Mouse (Mus musculus) limb, embryonic 12.5 days (tissue): ENCODE data around the gene Sh3gl2. TPM values are rescaled to one million over a fixed set of nuclear protein-coding genes. Genes with fewer than 3 reads are reported as not detected.

Experiments used
- ATAC-seq: fragments of 200-750 bp; cut with Nextera tagmentation; 2 replicates; pipeline ENCODE4 v1.8.0; 2017; ENCODE audit warnings: low read depth, moderate TSS enrichment; ENCODE audit not compliant: insufficient number of reproducible peaks, insufficient read depth, low FRiP score, low TSS enrichment
- H3K27ac ChIP-seq: fragments of 300-500 bp; sonication (generic); 2 replicates; pipeline ENCODE4 v1.5.1; 2016; ENCODE audit warnings: mild to moderate bottlenecking, moderate library complexity
- H3K27me3 ChIP-seq: fragments of 300-500 bp; sonication (generic); 2 replicates; pipeline ENCODE4 v1.6.1; 2016; ENCODE audit warnings: mild to moderate bottlenecking, moderate library complexity
- H3K36me3 ChIP-seq: fragments of 300-500 bp; sonication (generic); 2 replicates; pipeline ENCODE4 v1.6.1; 2016; ENCODE audit warnings: mild to moderate bottlenecking, moderate library complexity
- H3K4me1 ChIP-seq: fragments of 300-500 bp; sonication (generic); replicated peaks from 2 replicates; pipeline ENCODE4 v1.6.1; 2016
- H3K4me2 ChIP-seq: fragments of 300-500 bp; sonication (generic); 2 replicates; pipeline ENCODE4 v1.6.1; 2016; ENCODE audit warnings: mild to moderate bottlenecking, moderate library complexity
- H3K4me3 ChIP-seq: fragments of 300-500 bp; sonication (generic); replicated peaks from 2 replicates; pipeline ENCODE4 v1.5.1; 2016; ENCODE audit warnings: mild to moderate bottlenecking
- H3K9ac ChIP-seq: fragments of 300-500 bp; sonication (generic); replicated peaks from 2 replicates; pipeline ENCODE4 v1.6.1; 2016; ENCODE audit warnings: mild to moderate bottlenecking, moderate library complexity
- H3K9me3 ChIP-seq: fragments of 300-500 bp; sonication (generic); 2 replicates; pipeline ENCODE4 v1.6.1; 2016; ENCODE audit warnings: mild to moderate bottlenecking, moderate library complexity
- WGBS: fragments of 180-500 bp; shearing (Covaris S2); methylation state at CpG from one replicate; pipeline ENCODE4 v1.1.7; 2016; 5-methylcytosine and 5-hydroxymethylcytosine counted together
- polyA plus RNA-seq: library from polyadenylated mRNA; unstranded; fragments of >200 nt; fragmentation: Nextera tagmentation; extraction: Ambion mirVana; gene quantifications from 2 replicates; pipeline ENCODE4 v1.2.1, GENCODE M21; 2016

The Sh3gl2 gene
- polyA plus RNA-seq, 1 experiment from 2014 or later, result 2.6 TPM

DNA sequence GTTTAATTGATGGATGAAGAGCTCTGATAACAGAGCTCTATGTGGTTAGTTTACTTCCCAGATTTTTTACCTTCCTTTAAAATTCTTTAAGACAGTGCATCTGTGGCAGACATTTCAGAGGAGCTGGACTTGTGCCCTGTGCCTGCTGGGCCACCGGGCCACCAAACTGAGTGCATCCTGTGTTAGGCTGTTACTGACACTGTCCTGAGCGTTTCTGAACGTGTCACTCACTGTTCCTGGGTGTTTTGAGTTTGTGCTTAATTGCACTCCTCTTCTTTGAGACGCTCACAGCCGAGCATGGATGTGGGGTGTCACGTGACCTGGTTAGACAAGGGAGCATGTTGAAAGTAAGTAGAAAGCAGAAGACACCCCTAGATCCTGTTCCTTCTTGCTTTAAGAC lies 57.2 kb downstream of the Sh3gl2 start:
- H3K9ac ChIP-seq, result no peak overlapping the region
- no peak overlapping the region for H3K4me2 ChIP-seq
- no peaks in the 10 kb centered on the region for H3K4me1 ChIP-seq
- no peaks in the 10 kb centered on the region for H3K9me3 ChIP-seq
- no peak overlapping the region for H3K27ac ChIP-seq
- WGBS, result 55% methylated on average over 6 of the region's 6 CpGs
- no peaks in the 10 kb centered on the region for H3K27me3 ChIP-seq
- no peak overlapping the region for H3K4me3 ChIP-seq
- ATAC-seq, result no peak
- H3K36me3 ChIP-seq, result no peaks in the 10 kb centered on the region

DNA sequence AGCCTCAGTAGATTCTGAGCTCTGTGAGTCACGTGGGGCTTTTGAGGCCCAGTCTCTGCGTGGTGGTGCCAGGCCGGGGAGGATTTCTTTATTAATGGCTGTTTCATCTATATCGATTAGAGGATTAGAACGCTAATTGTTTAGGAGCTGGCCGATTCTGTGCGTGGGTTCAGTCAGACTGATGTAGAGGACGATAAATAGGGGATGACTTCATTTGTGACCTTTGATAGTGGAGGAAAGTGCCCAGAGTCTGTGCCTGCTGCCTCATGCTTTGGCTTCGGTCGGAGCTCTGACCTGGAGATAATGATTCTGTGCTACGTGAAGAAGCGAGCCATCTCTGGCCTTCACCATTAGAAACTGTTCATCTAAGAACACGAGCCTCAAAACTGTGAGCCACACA lies 57.7 kb downstream of the Sh3gl2 start:
- H3K36me3 ChIP-seq, result no peaks in the 10 kb centered on the region
- no peaks in the 10 kb centered on the region for H3K27me3 ChIP-seq
- no peak overlapping the region for H3K27ac ChIP-seq
- H3K9me3 ChIP-seq, result no peaks in the 10 kb centered on the region
- no peak overlapping the region for H3K4me2 ChIP-seq
- ATAC-seq, result no peak
- no peak overlapping the region for H3K4me3 ChIP-seq
- H3K9ac ChIP-seq, result no peak overlapping the region
- 89% methylated on average over 13 of the region's 13 CpGs for WGBS
- no peaks in the 10 kb centered on the region for H3K4me1 ChIP-seq

DNA sequence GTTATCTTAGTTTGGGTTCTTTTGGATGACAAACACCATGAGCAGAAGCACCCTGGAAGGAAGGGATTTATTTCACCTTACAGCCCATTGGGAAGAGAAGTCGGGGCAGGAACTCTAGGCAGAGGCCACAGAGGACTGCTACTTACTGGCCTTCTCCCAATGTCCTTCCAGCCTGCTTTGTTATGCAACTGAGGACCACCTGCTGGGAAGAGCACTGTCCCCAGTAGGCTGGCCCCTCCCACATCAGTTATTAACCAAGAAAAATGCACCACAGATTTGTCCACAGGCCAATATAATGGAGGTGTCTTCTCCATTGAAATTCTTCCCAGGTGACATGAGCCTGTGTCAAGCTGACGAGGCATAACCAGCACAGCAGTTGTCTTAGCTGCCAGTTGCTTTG lies 62.5 kb downstream of the Sh3gl2 start:
- no peak overlapping the region for H3K27ac ChIP-seq
- no peak overlapping the region for H3K9ac ChIP-seq
- no peak for ATAC-seq
- H3K36me3 ChIP-seq, result no peaks in the 10 kb centered on the region
- 73% methylated on average over 2 of the region's 2 CpGs for WGBS
- H3K4me1 ChIP-seq, result no peaks in the 10 kb centered on the region; the same call in 1 of the 2 replicates
- H3K4me2 ChIP-seq, result no peak overlapping the region
- H3K9me3 ChIP-seq, result no peaks in the 10 kb centered on the region
- no peaks in the 10 kb centered on the region for H3K27me3 ChIP-seq
- H3K4me3 ChIP-seq, result no peak overlapping the region

DNA sequence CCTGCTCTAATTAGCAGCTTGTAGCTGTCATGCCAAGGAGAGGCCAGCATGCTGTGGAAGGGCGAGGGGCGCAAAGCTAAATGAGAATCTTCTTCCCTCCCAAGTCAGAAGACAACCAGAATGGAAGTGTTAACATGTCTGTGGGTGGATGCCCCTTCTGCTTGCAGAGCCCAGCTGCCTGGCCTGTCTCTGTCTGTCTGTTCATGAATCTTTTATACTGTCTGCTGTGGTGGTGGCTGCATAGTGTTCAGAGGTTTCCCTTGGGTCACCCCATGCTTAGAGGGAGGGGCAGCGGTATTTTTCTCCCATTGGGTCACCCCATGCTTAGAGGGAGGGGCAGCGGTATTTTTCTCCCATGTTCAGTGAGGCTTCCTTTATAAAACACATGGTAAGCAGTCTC lies 68.0 kb downstream of the Sh3gl2 start:
- Histone ChIP-seq H3K27ac (no peak overlapping the region), H3K27me3 (no peaks in the 10 kb centered on the region), H3K4me3 (no peak overlapping the region), H3K4me1 (no peaks in the 10 kb centered on the region; the same call in 1 of the 2 replicates), H3K9me3 (no peaks in the 10 kb centered on the region), H3K4me2 (no peak overlapping the region), H3K9ac (no peak overlapping the region), H3K36me3 (no peaks in the 10 kb centered on the region)
- ATAC-seq, result no peak
- WGBS, result 87% methylated on average over 4 of the region's 4 CpGs

DNA sequence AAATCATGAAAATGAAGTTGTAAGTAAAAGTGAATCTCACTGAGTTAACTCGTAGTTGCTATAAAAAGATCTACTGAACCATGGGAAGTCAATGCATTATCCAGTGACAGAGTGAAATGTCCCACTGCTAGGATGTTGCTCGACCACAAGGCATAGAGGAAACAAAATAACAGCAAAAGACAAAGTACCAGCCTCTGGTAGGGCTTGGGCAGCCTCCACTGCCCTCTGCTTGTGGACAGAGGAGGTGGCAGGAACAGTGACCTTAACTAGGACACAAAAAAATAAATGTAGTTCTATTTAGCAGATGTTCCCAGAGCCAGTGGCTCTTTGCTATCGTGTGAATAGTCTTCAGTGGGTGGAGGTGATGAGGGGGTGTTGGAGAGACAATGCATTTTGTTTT lies 68.5 kb downstream of the Sh3gl2 start:
- no peaks in the 10 kb centered on the region; the same call in 1 of the 2 replicates for H3K4me1 ChIP-seq
- H3K27me3 ChIP-seq, result no peaks in the 10 kb centered on the region
- no peaks in the 10 kb centered on the region for H3K9me3 ChIP-seq
- WGBS, result 83% methylated on average over 3 of the region's 3 CpGs
- no peak for ATAC-seq
- H3K4me3 ChIP-seq, result no peak overlapping the region
- H3K9ac ChIP-seq, result no peak overlapping the region
- no peak overlapping the region for H3K4me2 ChIP-seq
- no peak overlapping the region for H3K27ac ChIP-seq
- no peaks in the 10 kb centered on the region for H3K36me3 ChIP-seq

DNA sequence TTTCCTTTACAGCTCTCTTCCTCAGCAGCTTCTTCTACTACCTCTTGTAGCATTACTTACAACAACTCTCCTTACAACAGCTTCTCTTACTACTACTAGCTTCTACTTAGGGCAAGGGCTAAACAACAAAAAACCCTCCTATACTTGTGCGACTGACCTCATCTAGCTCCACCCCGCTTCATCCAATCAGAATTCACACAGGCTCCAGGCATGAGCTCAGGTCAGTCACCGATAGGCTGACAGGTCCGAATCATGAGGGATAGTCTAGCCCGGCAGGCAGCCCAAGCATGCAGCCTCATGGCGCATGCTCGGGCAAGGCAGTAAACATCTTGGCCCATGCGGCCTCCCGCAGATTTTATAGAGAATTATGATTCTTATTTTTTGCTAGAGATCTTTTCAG lies 78.2 kb downstream of the Sh3gl2 start:
- 88% methylated on average over 9 of the region's 9 CpGs for WGBS
- Histone ChIP-seq H3K4me2 (no peak overlapping the region), H3K4me3 (no peak overlapping the region), H3K27me3 (no peaks in the 10 kb centered on the region), H3K36me3 (no peaks in the 10 kb centered on the region), H3K9ac (no peak overlapping the region), H3K27ac (no peak overlapping the region), H3K4me1 (no peaks in the 10 kb centered on the region), H3K9me3 (no peaks in the 10 kb centered on the region)
- no peak for ATAC-seq

DNA sequence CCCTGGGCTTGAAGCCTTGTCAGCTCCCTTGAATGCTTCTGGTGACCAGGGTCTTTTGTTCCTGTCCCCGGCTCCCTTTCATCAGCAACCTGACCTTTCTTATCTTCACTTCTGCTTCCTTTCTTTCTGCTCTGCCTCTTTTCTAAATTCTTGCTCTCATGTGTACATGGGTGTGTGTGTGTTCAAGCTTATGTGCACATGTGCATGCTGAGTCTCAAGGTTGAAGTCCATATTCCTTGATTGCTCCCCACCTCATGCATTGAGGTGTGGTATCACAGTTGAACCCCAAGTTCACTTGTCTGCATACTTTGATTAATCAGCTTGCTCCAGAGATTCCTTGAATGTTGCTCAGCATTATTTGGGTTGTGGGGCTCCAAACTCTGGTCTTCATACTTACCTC lies 85.1 kb downstream of the Sh3gl2 start:
- Histone ChIP-seq H3K36me3 (no peaks in the 10 kb centered on the region), H3K9me3 (no peaks in the 10 kb centered on the region), H3K9ac (no peak overlapping the region), H3K4me3 (no peak overlapping the region), H3K4me1 (no peaks in the 10 kb centered on the region), H3K27ac (no peak overlapping the region), H3K27me3 (no peaks in the 10 kb centered on the region), H3K4me2 (no peak overlapping the region)
- 92% methylated on average over 1 of the region's 1 CpGs for WGBS
- no peak for ATAC-seq

DNA sequence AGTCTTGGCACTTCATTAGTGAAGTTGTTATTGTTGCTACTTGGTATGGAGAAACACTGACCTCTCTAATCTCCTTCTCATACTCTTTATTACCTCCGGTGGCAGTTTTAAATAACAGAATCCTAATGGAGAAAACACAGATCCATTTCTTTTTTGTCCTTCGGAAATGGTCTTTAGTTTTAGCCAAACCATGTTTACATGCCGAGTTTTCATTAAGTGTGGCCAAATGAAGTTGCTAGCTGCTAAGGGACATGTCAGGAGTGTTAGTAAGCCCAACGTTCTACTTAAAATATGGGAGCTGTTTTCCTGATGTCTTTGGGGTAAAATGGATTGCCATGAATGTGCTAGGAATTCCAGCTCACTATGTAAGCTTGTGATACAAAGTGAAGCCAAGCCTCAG lies 86.4 kb downstream of the Sh3gl2 start:
- Histone ChIP-seq H3K4me2 (no peak overlapping the region), H3K4me1 (no peaks in the 10 kb centered on the region), H3K4me3 (no peak overlapping the region), H3K9me3 (no peaks in the 10 kb centered on the region), H3K36me3 (no peaks in the 10 kb centered on the region), H3K9ac (no peak overlapping the region), H3K27me3 (no peaks in the 10 kb centered on the region), H3K27ac (no peak overlapping the region)
- WGBS, result 70% methylated on average over 4 of the region's 4 CpGs
- ATAC-seq, result no peak

DNA sequence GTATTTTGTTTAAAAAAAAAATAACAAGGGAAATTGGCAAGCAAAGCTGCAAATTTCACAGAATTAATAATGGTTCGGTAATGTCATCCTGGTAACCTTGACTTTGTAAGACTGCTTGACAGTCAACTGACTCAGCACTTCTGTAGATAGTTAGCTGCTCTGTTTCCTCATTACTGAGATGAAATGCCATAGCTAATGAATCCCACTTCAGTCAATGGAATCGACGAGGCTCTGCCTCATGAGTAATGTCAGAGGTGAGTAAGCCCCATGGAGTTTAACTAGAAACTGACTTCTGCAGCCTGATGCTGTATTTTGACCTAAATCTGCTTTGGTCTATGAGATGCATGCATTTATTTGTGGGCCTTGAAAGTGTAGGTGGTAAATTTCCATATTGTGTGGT lies 88.4 kb downstream of the Sh3gl2 start:
- Histone ChIP-seq H3K27me3 (no peaks in the 10 kb centered on the region), H3K36me3 (no peaks in the 10 kb centered on the region), H3K9ac (no peak overlapping the region), H3K4me3 (no peak overlapping the region), H3K4me2 (no peak overlapping the region), H3K4me1 (no peaks in the 10 kb centered on the region), H3K9me3 (no peaks in the 10 kb centered on the region), H3K27ac (no peak overlapping the region)
- 69% methylated on average over 3 of the region's 3 CpGs for WGBS
- ATAC-seq, result no peak

DNA sequence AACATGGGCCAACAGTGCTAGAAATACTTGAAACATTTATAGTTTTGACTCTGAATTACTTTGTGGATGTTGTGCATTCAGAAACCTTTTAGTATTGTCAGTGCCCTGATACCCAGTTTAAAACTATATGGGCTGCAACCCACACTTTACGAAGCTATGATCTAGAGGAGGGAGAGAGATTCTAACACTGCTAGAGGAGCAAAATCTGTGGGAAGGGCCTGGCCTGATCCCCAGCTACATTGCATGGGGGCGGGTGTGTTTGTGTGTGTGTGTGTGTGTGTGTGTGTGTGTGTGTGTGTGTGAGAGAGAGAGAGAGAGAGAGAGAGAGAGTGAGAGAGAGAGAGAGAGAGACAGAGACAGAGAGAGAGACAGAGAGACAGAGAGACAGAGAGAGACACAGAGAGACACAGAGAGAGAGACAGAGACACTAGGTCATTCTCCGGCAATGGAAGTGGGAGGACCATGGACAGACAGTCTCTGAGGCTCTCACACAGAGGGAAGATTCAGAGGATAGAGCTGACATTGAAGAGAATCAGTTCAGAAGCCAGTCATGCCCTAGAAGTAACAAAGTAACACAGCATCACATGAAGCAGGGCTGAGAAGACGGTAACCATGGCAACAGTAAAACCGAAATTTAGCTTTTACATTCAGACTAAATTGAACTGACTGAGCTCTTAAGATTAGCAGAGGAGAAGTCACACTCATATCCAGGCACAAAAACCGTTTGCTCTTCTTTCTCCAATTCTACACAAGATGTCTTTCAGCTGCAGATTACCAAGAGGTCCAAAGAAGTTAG lies 95.9 kb downstream of the Sh3gl2 start:
- H3K27me3 ChIP-seq, result no peaks in the 10 kb centered on the region
- H3K27ac ChIP-seq, result no peak overlapping the region
- no peaks in the 10 kb centered on the region for H3K36me3 ChIP-seq
- ATAC-seq, result no peak
- H3K4me3 ChIP-seq, result no peak overlapping the region
- 85% methylated on average over 6 of the region's 6 CpGs for WGBS
- no peaks in the 10 kb centered on the region for H3K4me1 ChIP-seq
- H3K4me2 ChIP-seq, result no peak overlapping the region
- H3K9ac ChIP-seq, result no peak overlapping the region
- H3K9me3 ChIP-seq, result no peaks in the 10 kb centered on the region

DNA sequence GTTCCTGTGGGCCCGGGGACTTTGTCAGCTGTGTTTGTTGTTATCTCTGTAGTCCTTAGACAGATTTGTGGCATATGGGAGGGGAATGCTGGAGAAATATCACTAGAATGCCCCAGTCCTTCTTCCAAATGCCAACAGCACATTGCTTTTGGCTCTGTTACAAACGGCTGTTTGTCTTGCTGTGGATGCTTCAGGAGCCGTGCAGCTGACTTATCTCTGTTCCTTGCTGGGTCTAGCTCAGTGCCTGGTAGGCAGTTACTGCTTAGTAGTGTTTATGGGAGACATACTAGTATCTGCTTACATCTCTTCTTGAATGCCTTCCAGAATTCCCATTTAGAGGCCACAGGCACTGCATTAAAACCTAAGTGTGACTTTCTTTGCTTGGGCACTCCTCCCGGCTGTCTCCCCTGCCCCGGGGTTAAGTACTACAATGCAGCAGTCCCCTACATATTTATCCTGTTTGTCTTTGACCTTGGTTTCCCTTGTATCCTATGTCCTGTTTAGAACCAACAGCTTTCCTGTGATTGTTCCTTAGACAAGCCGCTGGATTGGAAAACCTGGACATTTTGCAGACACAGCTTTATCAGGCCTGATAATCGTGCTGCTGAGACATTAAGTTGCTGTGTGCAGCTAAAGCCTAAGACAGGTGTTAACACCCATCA lies 101.1 kb downstream of the Sh3gl2 start:
- WGBS, result 76% methylated on average over 7 of the region's 7 CpGs
- no peak overlapping the region for H3K4me3 ChIP-seq
- no peaks in the 10 kb centered on the region for H3K4me1 ChIP-seq

DNA sequence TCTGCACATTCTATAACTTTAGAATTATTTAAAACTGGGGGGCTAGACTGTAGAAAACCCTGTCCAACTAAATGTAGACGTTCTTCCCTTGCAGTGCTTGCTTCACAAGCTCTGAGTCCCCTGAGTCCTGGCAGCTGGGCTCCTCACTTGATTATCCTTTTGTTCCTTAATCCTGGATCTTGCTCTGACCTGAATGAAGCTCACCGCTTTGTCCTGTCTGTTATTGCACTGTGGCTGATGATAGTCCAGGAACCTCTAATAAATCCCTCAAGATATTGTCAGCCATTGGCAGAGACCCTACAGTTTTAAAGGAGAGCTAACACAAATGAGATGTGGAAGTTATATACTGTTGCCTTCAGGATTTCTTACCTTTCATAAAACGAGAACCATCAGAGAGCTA lies 114.2 kb downstream of the Sh3gl2 start:
- H3K4me2 ChIP-seq, result no peak overlapping the region
- H3K4me3 ChIP-seq, result no peak overlapping the region
- H3K27ac ChIP-seq, result no peak overlapping the region
- H3K27me3 ChIP-seq, result no peaks in the 10 kb centered on the region
- no peak overlapping the region for H3K9ac ChIP-seq
- 79% methylated on average over 3 of the region's 3 CpGs for WGBS
- no peaks in the 10 kb centered on the region for H3K9me3 ChIP-seq
- no peaks in the 10 kb centered on the region for H3K4me1 ChIP-seq
- no peaks in the 10 kb centered on the region for H3K36me3 ChIP-seq
- ATAC-seq, result no peak

More for the DNA sequence above, 101.1 kb downstream of the Sh3gl2 start:
- H3K9ac ChIP-seq, result no peak overlapping the region
- no peak overlapping the region for H3K4me2 ChIP-seq
- ATAC-seq, result no peak
- no peaks in the 10 kb centered on the region for H3K27me3 ChIP-seq
- H3K9me3 ChIP-seq, result no peaks in the 10 kb centered on the region
- H3K36me3 ChIP-seq, result no peaks in the 10 kb centered on the region
- H3K27ac ChIP-seq, result no peak overlapping the region
